Mouse (Mus musculus): Measurements from ENCODE around the gene S100a14. TPM values are rescaled to one million over a fixed set of nuclear protein-coding genes. Genes with fewer than 3 reads are reported as not detected.

S100a14 gene
- polyA plus RNA-seq, 1 experiment = not detected

GRCm38 (mm10) chr3:90515789-90516188 is 10.9 kb upstream of the S100a14 start:
- DNase-seq (ENCODE audit: extremely low spot score in 1 of 2, low spot score in 1 of 2) = no peak

- DNase-seq (ENCODE audit: extremely low spot score in 1 of 2, low spot score in 1 of 2) = no peak
These were observed 8.9 kb upstream of the S100a14 start for GRCm38 (mm10) chr3:90517711-90518110.

- peak; percentile 52 to 76 for DNase-seq (ENCODE audit: extremely low spot score in 1 of 2, low spot score in 1 of 2)
These were observed 1.2 kb upstream of the S100a14 start for GRCm38 (mm10) chr3:90525421-90525820.

- no peak for DNase-seq (ENCODE audit: extremely low spot score in 1 of 2, low spot score in 1 of 2)
These were observed 580 bp upstream of the S100a14 start for GRCm38 (mm10) chr3:90526076-90526475.

DNA sequence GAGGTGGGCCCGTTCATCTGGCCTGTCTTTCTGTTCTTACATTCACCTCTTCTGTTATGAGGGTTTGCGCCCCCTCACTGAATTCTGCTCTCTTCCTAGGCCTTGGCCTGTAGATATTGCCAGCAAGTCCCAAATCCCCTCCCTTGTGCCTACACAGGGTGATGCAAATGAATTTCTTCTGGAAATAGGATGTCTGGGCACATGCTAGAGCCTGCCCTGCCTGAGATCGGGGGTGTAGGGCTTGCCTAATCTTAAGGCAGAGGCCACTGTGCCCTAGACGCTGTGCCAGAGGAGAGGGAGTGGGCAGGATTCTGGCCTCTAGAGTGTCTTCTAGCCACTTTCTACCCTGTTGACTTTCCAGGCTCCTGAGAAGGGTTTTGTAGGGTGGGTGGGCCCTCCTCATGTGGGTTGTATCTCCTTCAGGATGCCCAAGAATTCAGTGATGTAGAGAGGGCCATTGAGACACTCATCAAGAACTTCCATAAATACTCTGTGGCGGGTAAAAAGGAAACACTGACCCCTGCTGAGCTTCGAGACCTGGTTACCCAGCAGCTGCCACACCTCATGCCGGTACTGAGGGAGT is 726 bp downstream of the S100a14 start:
- DNase-seq (ENCODE audit: extremely low spot score in 1 of 2, low spot score in 1 of 2) = no peak

- no peak for DNase-seq (ENCODE audit: extremely low spot score in 1 of 2, low spot score in 1 of 2)
These were observed 5.1 kb downstream of the S100a14 start for GRCm38 (mm10) chr3:90531713-90532112.

DNA sequence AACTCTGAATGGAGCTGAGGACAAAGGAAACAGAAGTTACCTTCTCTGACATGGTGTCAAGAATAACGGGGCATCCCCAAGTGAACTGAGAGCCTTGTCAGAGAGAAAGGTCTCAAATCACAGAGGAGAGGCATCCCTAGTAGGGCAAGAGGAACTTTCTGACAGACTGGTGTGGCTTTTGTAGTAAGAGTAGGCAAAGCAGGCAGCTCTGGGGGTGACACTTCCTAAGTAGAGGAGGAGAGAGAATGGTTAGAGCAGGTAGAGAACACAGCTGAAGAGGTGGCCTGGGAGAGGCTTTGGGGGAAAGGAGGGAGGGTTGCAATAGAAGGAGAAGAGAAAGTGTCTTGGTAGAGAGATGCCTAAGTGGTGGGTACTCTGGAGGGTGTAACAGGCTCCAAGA is 8.8 kb downstream of the S100a14 start:
- no peak for DNase-seq (ENCODE audit: extremely low spot score in 1 of 2, low spot score in 1 of 2)

DNA sequence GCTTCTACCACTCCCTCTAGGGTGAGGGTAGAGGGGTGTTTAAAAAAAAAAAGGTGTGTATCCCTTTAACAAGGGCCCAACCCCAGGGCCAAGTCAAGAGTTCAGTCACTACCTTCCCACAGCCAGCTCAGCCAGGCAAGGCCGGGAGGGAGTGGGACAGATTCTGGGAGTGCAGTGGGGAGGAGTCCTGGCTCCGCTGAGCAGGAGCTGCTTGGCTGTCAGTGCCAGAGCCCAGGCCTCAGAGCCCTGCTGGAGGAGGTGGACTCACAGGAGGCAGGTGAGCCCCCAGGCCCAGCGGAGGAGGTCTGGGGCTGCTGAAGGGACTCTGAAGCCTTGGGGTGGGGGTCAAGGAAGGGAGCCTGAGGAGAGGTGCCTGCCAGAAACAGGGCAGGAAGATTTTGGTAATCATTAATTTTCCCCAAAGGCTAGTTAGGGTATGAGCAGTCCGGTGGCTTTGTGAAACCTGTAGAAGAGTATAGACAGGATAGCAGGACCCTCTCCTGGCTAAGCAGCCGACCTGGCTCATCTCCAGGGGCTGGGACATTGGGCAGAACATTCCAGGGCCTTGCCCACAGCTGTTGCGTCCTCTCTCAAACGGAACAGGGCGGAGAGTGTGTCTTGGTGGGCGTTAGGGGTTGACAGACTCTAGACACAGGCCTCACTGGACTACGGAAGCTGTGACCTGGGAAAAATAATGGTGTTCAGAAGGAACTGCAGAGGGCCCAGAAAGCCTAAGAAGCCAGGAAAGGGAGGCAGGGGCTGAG is 10.7 kb downstream of the S100a14 start, which contains the start of gene S100a16:
TSS of gene S100a16 (plus strand) at position 114 of the 764 bp plus-strand sequence.
- peak in 1 of 2 experiments; percentile 40 for DNase-seq (ENCODE audit: extremely low spot score in 1 of 2, low spot score in 1 of 2)

DNA sequence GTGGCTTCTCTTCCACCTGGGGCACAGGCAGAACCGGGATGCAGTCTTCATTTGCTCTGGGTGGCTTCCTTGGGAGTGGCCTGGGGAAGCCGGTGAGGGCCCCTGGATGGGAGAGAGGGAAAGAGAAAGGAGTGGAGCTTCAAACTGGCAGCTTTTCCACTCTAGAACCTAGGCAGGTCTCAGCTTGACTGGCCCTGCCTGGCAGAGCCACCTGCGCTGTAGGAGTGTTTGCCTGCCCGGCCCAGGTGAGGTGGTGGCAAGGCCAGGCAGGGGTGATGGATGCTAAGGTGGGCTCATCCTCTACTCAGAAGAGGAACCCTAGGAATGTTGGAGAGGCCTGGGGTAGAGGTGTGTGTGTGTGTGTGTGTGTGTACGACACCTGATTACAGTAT is 11.2 kb downstream of the S100a14 start:
- DNase-seq (ENCODE audit: extremely low spot score in 1 of 2, low spot score in 1 of 2) = no peak

- DNase-seq (ENCODE audit: extremely low spot score in 1 of 2, low spot score in 1 of 2) = peak in 1 of 2 experiments; percentile 33
These were observed 14.2 kb downstream of the S100a14 start for GRCm38 (mm10) chr3:90540904-90541303.

DNA sequence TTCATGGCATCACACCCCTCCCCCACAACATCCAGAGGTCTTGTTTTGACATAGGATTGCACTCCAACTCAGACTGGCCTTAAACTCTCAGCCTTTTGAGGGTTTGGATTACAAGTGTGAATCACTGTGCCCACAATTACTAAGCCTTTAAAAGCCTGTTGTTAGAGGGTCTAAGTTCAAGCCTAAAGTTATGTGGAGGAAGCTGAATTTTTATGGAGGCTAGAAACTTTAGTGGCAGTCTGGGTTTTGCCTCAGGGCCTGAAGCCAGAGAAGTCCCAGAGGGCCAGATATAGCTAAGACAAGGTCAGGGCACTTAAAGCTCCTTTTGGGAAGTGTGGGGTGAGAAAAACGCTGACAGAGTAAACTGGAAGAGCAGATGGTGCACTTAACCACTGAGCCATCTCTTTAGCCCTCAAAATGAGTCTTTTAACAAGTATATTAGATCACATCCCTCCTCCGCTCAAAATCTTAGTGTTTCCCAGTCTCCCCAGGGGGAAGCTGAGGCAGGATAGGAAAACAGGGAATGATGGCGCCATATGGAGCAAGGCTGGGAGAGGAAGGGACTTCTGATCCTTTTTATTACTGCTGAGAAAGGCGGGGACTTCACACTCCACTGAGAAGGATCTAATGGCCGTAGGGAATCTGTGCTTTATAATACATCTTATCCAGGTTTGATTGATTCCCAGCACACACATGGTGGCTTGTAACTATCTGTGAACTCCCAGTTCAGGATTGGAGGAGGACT is 23.2 kb downstream of the S100a14 start:
- no peak for DNase-seq (ENCODE audit: extremely low spot score in 1 of 2, low spot score in 1 of 2)

DNA sequence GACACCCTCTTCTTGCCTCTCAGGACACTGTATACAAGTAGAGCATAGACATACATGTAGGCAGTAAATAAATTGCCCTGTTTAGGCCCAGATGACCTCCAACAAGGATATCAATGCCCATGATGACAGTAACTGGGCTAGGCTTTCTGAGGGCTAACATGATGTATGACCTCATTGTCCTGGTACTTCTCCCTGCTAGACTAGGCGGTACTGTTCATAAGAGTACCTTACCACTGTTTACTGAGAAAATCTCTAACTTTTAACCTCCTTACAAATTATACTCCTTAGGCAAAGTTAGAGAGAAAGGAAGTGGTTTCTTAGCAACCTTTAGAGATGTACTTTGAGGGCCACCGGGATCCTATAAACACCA is 23.8 kb downstream of the S100a14 start:
- no peak for DNase-seq (ENCODE audit: extremely low spot score in 1 of 2, low spot score in 1 of 2)

DNA sequence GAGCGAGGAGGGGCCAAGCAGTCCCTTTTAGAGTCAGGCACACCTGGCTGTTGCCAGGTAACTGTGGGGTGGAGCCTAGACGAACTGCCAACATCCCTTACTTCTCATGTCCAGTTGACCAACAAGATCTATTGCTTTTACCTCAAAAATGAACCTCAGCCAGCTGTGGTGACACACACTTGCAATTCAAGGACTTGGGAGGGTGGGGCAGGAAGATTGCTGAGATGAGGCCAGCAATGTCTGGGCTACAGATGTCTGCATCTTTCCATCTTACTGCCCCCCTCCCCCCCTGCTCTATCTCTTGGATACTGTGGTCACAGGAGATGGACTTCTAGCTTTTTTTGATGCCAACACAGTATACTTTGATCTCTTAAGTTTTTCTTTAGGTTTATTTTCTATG is 25.6 kb downstream of the S100a14 start:
- no peak for DNase-seq (ENCODE audit: extremely low spot score in 1 of 2, low spot score in 1 of 2)

- DNase-seq (ENCODE audit: extremely low spot score in 1 of 2, low spot score in 1 of 2) = peak; percentile 44 to 53
These were observed 29.3 kb downstream of the S100a14 start for GRCm38 (mm10) chr3:90555954-90556353.

GRCm38 (mm10) chr3:90560008-90560628 is 33.5 kb downstream of the S100a14 start, which contains the start of gene S100a3:
S100a3 (plus strand) TSS chr3:90560578.
- DNase-seq (ENCODE audit: extremely low spot score in 1 of 2, low spot score in 1 of 2) = no peak

DNA sequence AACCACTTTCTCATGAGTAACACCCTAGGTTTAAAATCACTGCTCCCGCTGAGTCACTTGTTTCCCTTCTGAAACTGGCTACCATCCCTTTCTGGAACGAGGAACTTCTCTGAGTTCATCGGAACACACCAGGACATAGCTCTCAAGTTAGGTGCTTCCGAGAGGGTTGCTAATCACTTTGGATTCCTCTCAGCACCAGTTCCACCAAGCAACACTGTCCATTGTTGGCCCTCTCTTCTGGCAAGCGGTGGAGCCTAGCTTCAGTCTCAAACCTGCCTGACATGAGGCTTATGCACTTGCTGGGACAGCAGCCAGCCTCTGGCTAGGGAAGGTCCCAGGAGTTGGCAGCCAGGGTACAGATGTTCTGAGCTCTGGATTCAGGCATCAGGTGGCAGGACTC is 48.0 kb downstream of the S100a14 start:
- no peak for DNase-seq (ENCODE audit: extremely low spot score in 1 of 2, low spot score in 1 of 2)

GRCm38 (mm10) chr3:90575320-90575719 is 48.7 kb downstream of the S100a14 start:
- DNase-seq (ENCODE audit: extremely low spot score in 1 of 2, low spot score in 1 of 2) = no peak

- DNase-seq (ENCODE audit: extremely low spot score in 1 of 2, low spot score in 1 of 2) = no peak
These were observed 49.8 kb downstream of the S100a14 start for GRCm38 (mm10) chr3:90576351-90577001.

All from frontal cortex, adult 2 months (tissue).